Mouse (Mus musculus): ENCODE results near the gene Nrp2.

Gene Nrp2

GRCm38 (mm10) chr1:62704889-62705516 is 1.9 kb downstream of the Nrp2 start:
- DNase-seq, result no peak

- DNase-seq, result no peak
Measured at GRCm38 (mm10) chr1:62705517-62705981, 2.5 kb downstream of the Nrp2 start.

GRCm38 (mm10) chr1:62706085-62707021 is 3.3 kb downstream of the Nrp2 start:
- DNase-seq, result peak; percentile 7 to 13

- no peak for DNase-seq
Measured at GRCm38 (mm10) chr1:62707101-62707912, 4.2 kb downstream of the Nrp2 start.

- no peak for DNase-seq
Measured at GRCm38 (mm10) chr1:62707913-62708860, 5.1 kb downstream of the Nrp2 start.

GRCm38 (mm10) chr1:62709770-62710335 is 6.8 kb downstream of the Nrp2 start:
- no peak for DNase-seq

- no peak for DNase-seq
Measured at GRCm38 (mm10) chr1:62713021-62713676, 10.1 kb downstream of the Nrp2 start.

GRCm38 (mm10) chr1:62715004-62715403 is 11.9 kb downstream of the Nrp2 start:
- no peak for DNase-seq

- no peak for DNase-seq
Measured at GRCm38 (mm10) chr1:62715692-62716091, 12.6 kb downstream of the Nrp2 start.

GRCm38 (mm10) chr1:62716836-62717478 is 13.9 kb downstream of the Nrp2 start:
- DNase-seq, result no peak

- no peak for DNase-seq
Measured at GRCm38 (mm10) chr1:62717552-62718236, 14.6 kb downstream of the Nrp2 start.

GRCm38 (mm10) chr1:62718237-62718571 is 15.1 kb downstream of the Nrp2 start:
- DNase-seq, result no peak

GRCm38 (mm10) chr1:62718750-62719149 is 15.7 kb downstream of the Nrp2 start:
- DNase-seq, result no peak

- DNase-seq, result no peak
Measured at GRCm38 (mm10) chr1:62719770-62720169, 16.7 kb downstream of the Nrp2 start.

- DNase-seq, result no peak
Measured at GRCm38 (mm10) chr1:62720176-62720575, 17.1 kb downstream of the Nrp2 start.

GRCm38 (mm10) chr1:62720727-62721705 is 17.9 kb downstream of the Nrp2 start:
- DNase-seq, result no peak

GRCm38 (mm10) chr1:62721706-62722187 is 18.7 kb downstream of the Nrp2 start:
- no peak for DNase-seq

GRCm38 (mm10) chr1:62722526-62722925 is 19.4 kb downstream of the Nrp2 start:
- peak; percentile 15 to 39 for DNase-seq

All from thymus, postnatal 36 days (tissue).